Mouse (Mus musculus): ENCODE measurements around the gene Fkbp3.
"Not testable (repeated sequence)": the region's sequence is repeated elsewhere in the genome, so short reads cannot be mapped to it uniquely, and the experiment has no call there.

Fkbp3 gene

GRCm38 (mm10) chr12:65073611-65074178, at the start of gene Fkbp3:
Gene Fkbp3, minus strand, starts transcription at chr12:65074007.
- CTCF ChIA-PET = no interaction called here
- POLR2A ChIA-PET = interaction anchor here in 3 of 4 experiments (0.5 to 7.7 kb wide), 35 partner anchors 8 to 147 kb away, joined by 3 to 66 read pairs (median 4); partner anchors contain the start of genes Klhl28 (in 1 of the 3), Mis18bp1 (in 1 of the 3), Prpf39 (in 1 of the 3) and Togaram1 (in 1 of the 3)

- CTCF ChIA-PET = interaction anchor here in 1 of 4 experiments (0.9 kb wide), 1 partner anchor 16 kb away, joined by 3 read pairs; no protein-coding TSS in a partner anchor
- POLR2A ChIA-PET = interaction anchor here (0.6 to 5.5 kb wide), 21 partner anchors 8 to 1683 kb away, joined by 3 to 59 read pairs (median 4); partner anchors contain the start of genes Fancm (in 2 of the 4) and Fkbp3 (in 1 of the 4)
Measured at GRCm38 (mm10) chr12:65119451-65119850, 45.6 kb upstream of the Fkbp3 start.

DNA sequence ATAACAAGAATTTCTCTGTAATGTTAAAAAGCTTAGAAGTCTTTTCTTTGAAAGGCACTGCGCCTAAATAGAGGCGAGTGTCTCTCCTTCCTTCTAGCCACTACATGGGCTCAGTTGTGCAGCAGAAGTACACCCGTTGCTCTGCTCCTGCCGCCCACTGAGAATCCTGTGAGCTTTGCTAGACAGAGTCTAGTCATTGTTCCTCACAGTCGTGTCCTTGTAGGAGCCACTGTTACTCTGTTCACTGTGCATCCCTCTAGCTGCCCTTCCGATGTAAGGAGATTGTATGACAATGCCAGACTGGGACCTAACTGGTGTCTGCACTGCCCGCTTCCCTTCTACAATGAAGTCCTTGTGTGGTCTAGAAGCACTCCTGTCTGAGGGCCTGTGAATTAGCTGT, 45.2 kb upstream of the Fkbp3 start:
- ChIA-PET POLR2A (interaction anchor here (0.6 to 5.5 kb wide), 26 partner anchors 8 to 1684 kb away, joined by 3 to 59 read pairs (median 4); partner anchors contain the start of genes Fancm (in 2 of the 4) and Fkbp3 (in 1 of the 4)), CTCF (interaction anchor here in 1 of 4 experiments (0.9 kb wide), 1 partner anchor 17 kb away, joined by 3 read pairs; no protein-coding TSS in a partner anchor)

DNA sequence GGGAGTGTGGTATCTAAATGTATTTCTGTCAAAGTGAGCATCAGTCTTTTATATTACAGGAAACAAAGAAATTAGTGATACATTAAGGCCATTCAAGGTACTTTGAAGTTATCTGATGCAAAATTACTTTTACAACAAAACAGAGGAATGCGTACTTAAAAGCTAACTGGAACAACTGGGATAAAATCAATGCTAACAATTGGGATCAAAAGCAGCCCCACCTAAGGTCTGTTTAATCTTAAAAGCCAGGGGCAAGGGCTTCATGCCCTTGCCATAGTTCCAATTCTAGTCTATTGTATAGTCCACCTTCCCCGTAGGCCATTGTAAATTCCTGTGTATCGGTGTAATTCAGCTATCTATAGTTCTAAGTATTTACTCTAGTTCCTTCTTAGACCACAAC, 41.2 kb upstream of the Fkbp3 start:
- POLR2A ChIA-PET = interaction anchor here (0.7 to 1.8 kb wide), 26 partner anchors 8 to 78 kb away, joined by 3 to 12 read pairs (median 4); partner anchors contain the start of genes Fancm (in 1 of the 4) and Fkbp3 (in 1 of the 4)
- CTCF ChIA-PET = not testable (repeated sequence)

DNA sequence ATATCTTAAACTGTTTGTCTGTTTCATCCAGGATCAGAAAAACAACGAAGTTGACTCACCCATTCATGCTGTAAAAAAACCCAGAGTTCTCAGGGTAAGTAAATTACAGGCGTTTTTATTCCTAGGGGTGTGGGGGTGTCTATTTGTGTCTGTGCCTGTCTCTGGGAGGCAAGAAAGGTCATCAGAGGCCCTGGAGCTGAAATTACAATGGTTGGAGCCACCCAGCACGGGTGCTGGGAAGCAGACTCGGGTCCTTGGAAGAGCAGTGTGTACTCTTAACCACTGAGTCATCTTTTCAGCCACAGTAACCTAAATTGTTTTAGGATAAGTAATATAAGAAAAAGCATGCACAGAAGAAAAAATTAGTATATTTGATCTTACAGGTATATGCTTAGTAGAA, 40.1 kb upstream of the Fkbp3 start:
- ChIA-PET POLR2A (interaction anchor here in 3 of 4 experiments (0.6 to 3.3 kb wide), 21 partner anchors 10 to 128 kb away, joined by 3 to 18 read pairs (median 5); partner anchors contain the start of genes Fancm (in 2 of the 3) and Fkbp3 (in 2 of the 3)), CTCF (no interaction called here)

DNA sequence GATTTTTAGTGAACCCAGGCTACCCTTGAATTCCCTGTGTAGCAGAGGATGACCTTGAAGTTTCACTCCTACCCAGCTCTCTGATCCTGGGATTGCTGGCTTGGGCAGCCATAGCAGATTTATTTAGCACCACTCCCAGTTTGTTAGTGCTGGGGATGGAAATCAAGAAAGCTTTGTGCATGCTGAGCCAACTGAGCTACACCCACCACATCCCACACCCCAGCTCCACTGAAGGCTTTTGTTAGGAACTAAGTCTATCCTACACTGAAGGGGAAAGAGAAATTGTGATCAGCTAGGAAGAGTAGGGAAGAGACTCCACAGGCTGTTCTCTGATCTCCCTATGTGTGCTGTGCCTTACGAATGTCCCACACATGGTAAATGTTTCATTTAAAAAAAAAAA, 39.0 kb upstream of the Fkbp3 start:
- ChIA-PET POLR2A (interaction anchor here in 3 of 4 experiments (0.6 to 8.6 kb wide), 17 partner anchors 6 to 1074 kb away, joined by 3 to 59 read pairs (median 4); partner anchors contain the start of genes Fkbp3 (in 2 of the 3) and Fancm (in 1 of the 3)), CTCF (no interaction called here)

DNA sequence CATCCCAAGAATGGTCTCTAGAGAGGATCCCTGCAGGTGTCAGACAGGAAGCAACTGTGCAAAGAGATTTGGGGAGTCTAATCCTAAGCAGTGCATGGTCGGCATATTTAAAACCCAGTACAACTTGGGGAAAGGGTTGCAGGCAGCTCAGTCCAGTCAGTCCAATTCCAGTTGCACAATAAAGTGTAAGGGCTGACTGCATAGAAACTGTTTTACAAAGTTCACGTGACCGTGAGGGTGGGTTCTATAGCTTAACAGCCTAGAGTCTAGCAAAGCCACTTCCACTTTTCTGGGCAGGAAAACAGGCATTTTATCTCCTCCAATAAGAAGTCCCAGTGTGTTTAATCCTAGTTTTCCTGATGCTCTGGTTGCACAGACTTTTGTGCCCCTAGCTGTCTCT, 37.7 kb upstream of the Fkbp3 start:
- ChIA-PET CTCF (no interaction called here), POLR2A (interaction anchor here (0.7 to 8.6 kb wide), 16 partner anchors 8 to 91 kb away, joined by 3 to 59 read pairs (median 4); partner anchors contain the start of genes Fkbp3 (in 2 of the 4), Fancm (in 1 of the 4) and Prpf39 (in 1 of the 4))

DNA sequence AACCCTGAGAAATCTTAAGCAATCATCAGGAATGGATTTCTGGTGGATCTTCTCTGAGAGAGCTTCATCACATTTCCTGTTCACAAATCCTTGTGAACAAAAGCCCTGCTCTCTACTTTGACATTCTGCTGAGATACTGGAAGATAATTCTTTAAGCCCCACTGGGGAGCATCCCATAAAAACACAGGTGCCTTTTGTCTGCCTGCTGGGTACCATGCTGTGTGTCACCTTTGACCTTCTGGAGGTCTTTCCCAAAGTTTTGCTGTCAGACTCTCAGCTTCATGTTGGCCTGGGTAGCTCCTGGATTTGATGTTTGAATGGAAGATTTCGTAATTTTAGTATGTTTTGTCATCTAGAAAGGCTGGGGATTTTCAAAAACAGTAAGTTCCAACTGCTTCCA, 34.9 kb upstream of the Fkbp3 start:
- ChIA-PET POLR2A (interaction anchor here (0.6 to 8.6 kb wide), 23 partner anchors 10 to 1244 kb away, joined by 3 to 59 read pairs (median 4); partner anchors contain the start of genes Fancm (in 2 of the 4), Fkbp3 (in 1 of the 4), Prpf39 (in 1 of the 4) and Togaram1 (in 1 of the 4)), CTCF (no interaction called here)

DNA sequence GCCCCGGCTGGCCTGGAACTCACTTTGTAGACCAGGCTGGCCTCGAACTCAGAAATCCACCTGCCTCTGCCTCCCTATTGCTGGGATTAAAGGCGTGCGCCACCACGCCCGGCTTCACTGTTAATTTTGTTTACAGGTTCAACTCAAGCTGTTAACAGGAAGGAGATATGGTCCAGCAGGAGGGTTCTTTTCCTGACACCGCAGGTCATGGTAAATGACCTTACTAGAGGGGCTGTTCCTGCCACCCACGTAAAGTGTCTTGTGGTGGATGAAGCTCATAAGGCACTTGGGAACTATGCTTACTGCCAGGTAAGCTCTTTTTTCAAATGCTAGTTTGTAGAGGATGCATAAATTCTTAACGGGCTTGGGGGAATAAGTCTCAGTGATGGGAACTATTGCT, 3.1 kb upstream of the Fkbp3 start:
- POLR2A ChIA-PET = interaction anchor here (0.6 to 7.7 kb wide), 29 partner anchors 9 to 361 kb away, joined by 3 to 66 read pairs (median 6); partner anchors contain the start of gene Prpf39 (in 2 of the 4)
- CTCF ChIA-PET = interaction anchor here in 1 of 4 experiments (0.7 kb wide), 1 partner anchor 22 kb away, joined by 3 read pairs; no protein-coding TSS in a partner anchor

GRCm38 (mm10) chr12:65075733-65076310, 2.0 kb upstream of the Fkbp3 start:
- CTCF ChIA-PET = no interaction called here
- POLR2A ChIA-PET = interaction anchor here (0.5 to 7.7 kb wide), 41 partner anchors 8 to 515 kb away, joined by 3 to 66 read pairs (median 5); partner anchors contain the start of genes Prpf39 (in 2 of the 4), Togaram1 (in 2 of the 4) and Klhl28 (in 1 of the 4)

- POLR2A ChIA-PET = interaction anchor here (0.8 to 7.7 kb wide), 38 partner anchors 8 to 109 kb away, joined by 3 to 66 read pairs (median 6); partner anchors contain the start of genes Prpf39 (in 2 of the 4), Togaram1 (in 2 of the 4) and Klhl28 (in 1 of the 4)
- CTCF ChIA-PET = no interaction called here
Measured at GRCm38 (mm10) chr12:65075085-65075732, 1.4 kb upstream of the Fkbp3 start, which contains the start of gene Fancm. Gene Fancm, plus strand, starts transcription at chr12:65075603.

DNA sequence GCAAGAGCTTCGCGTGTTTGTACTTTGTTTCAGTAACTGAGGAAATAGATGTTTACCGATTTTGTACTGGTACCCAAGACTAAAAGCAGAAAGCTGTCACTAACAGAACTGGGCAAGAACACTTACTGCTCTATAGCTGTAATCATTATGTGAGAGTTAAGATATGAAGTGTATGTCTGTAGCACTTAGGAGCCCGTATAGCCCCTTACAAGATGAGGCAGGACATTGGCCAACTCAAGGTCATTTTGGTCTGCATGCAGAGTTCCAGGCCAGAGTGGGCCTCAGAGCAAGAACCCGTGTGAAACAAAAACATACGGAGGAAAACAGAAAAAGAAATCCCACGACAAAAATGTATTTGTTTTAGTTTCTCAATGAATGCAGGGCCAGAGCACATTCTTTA, 844 bp upstream of the Fkbp3 start:
- ChIA-PET CTCF (no interaction called here), POLR2A (interaction anchor here in 3 of 4 experiments (0.6 to 7.7 kb wide), 26 partner anchors 9 to 108 kb away, joined by 3 to 66 read pairs (median 8); partner anchors contain the start of genes Prpf39 (in 2 of the 3), Klhl28 (in 1 of the 3) and Togaram1 (in 1 of the 3))

GRCm38 (mm10) chr12:65072911-65073610, 746 bp downstream of the Fkbp3 start:
- CTCF ChIA-PET = no interaction called here
- POLR2A ChIA-PET = interaction anchor here in 3 of 4 experiments (0.5 to 7.7 kb wide), 32 partner anchors 8 to 146 kb away, joined by 3 to 66 read pairs (median 4); partner anchors contain the start of genes Klhl28 (in 1 of the 3), Mis18bp1 (in 1 of the 3), Prpf39 (in 1 of the 3) and Togaram1 (in 1 of the 3)

- CTCF ChIA-PET = no interaction called here
- POLR2A ChIA-PET = interaction anchor here in 3 of 4 experiments (0.6 to 5.7 kb wide), 18 partner anchors 8 to 105 kb away, joined by 3 to 77 read pairs (median 4); partner anchors contain the start of gene Prpf39 (in 2 of the 3)
Measured at GRCm38 (mm10) chr12:65068409-65068808, 5.4 kb downstream of the Fkbp3 start.

DNA sequence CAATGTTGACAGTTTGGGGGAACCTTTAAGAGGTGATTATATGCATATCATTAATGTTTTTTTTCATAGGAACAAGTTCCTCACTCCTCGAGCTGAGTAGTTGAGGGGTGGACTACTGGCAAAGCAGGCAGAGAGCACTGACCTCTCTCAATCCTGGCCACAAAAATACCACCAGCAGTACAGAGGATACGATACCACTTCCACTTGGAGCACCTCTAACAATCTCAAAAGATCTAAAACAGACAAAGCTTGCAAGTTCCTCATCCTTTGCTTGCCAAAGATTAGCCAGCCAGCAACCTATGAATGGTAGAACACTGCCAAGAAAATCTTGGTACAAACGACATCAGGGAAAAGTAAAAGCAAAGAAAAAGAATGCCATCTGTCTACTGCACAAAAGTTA, 7.6 kb downstream of the Fkbp3 start:
- CTCF ChIA-PET = no interaction called here
- POLR2A ChIA-PET = interaction anchor here in 3 of 4 experiments (0.6 to 9.4 kb wide), 10 partner anchors 7 to 100 kb away, joined by 3 to 91 read pairs (median 8); partner anchors contain the start of genes Fkbp3 (in 2 of the 3), Fancm (in 1 of the 3) and Prpf39 (in 1 of the 3)

DNA sequence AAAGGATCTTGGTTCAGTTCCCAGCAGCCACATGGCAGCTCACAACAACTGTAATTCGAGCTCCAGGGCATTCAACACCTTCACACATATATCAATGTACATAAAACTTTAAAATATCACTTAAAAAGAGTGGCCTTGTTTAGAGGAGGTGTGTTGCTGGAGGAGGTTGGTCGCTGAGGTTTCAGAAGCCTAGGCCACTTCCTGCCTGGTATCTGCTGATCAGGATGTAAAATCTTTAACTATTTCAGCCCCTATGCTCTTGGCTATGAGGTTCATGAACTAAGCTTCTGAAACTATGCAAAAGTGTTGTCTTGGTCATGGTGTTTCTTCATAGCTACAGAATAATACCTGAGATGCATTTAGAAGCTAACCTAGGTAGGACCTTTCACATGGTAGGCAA, 8.6 kb downstream of the Fkbp3 start:
- CTCF ChIA-PET = no interaction called here
- POLR2A ChIA-PET = interaction anchor here in 3 of 4 experiments (0.6 to 9.4 kb wide), 18 partner anchors 8 to 698 kb away, joined by 3 to 91 read pairs (median 5); partner anchors contain the start of genes Fkbp3 (in 2 of the 3), Fancm (in 1 of the 3) and Prpf39 (in 1 of the 3)

GRCm38 (mm10) chr12:65061082-65061481, 12.7 kb downstream of the Fkbp3 start:
- POLR2A ChIA-PET = interaction anchor here (0.9 to 9.4 kb wide), 15 partner anchors 8 to 78 kb away, joined by 3 to 91 read pairs (median 4); partner anchors contain the start of genes Fancm (in 1 of the 4), Fkbp3 (in 1 of the 4) and Prpf39 (in 1 of the 4)
- CTCF ChIA-PET = interaction anchor here in 1 of 4 experiments (0.6 kb wide), 1 partner anchor 57 kb away, joined by 11 read pairs; no protein-coding TSS in a partner anchor

All from embryonic stem cell, embryonic (primary cell).